Mouse (Mus musculus): ENCODE measurements around the gene Siah1a.

DNA sequence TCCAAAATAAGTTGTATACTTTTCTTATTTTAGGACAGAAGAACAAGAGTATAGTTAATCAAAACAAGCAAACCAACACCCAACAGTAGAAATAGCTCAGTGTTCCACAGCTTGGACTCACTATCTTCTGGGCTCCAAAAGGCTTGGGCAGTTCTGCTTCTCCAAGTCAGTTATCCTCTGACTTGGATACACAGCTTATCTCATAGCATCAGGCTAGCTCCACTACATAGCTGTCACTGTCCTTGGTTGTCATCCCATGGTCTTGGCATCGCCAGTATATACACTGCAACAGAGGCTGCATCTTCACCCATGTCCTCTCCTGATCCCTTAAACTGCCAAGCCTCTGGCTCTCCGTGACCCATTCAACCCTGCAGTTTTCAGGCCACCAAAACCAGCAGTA lies 50.0 kb downstream of the Siah1a start:
- TF ChIP-seq CTCF (IDR thresholded peaks at IDR 0.05; ENCODE audit: low read depth) (no peak), EP300 (IDR thresholded peaks at IDR 0.05; ENCODE audit: low read depth) (no peak)
